Mouse (Mus musculus): Measurements from ENCODE around the gene Cry2. TPM values are rescaled to one million over a fixed set of nuclear protein-coding genes. Genes with fewer than 3 reads are reported as not detected.

Gene Cry2
- total RNA-seq, 2 experiments from 2014 or later = 124 to 136 TPM

DNA sequence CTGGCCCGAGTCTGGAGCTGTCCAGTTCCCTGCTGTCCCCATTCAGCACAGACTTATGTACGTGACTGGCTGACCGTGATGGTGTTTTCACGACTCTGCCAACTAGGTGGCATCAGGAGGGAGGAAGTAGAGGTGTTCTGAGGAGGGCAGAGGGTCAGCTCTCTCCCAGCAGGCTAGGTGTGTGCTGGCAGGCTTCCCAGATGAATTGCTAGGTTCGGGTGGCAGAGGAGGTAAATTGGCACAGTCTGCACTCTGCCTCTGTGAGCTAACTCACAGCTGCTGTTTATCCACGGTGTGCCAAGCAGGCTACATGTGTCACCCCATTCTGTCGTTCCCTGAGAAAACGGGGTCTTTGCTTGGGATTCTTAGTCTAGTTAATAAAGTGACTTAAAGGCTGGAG is 12.8 kb upstream of the Cry2 start:
- no peak for DNase-seq (ENCODE audit: low spot score in 2 of 2)

GRCm38 (mm10) chr2:92445890-92446289 is 12.0 kb upstream of the Cry2 start:
- DNase-seq (ENCODE audit: low spot score in 2 of 2) = no peak

- DNase-seq (ENCODE audit: low spot score in 2 of 2) = no peak
Observed at GRCm38 (mm10) chr2:92444376-92444775, 10.5 kb upstream of the Cry2 start.

DNA sequence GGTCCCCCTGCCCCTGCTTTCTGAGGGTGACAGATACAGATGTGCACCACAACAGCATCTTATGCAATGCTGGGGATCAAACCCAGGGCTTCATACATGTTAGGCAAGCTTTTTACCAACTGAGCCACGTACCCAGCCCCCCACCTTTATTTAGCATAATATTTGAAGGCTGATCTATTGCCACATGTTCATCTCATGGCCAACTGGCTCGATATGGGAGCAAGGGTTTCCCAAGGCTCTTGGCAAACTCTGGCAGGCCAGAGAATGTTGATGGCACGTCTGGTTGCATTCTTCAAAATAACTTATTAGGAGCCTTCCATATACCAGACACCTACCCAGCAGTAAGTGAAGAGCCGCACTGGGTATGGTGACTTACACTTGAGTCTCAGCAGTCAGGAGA is 9.5 kb upstream of the Cry2 start:
- no peak for DNase-seq (ENCODE audit: low spot score in 2 of 2)

DNA sequence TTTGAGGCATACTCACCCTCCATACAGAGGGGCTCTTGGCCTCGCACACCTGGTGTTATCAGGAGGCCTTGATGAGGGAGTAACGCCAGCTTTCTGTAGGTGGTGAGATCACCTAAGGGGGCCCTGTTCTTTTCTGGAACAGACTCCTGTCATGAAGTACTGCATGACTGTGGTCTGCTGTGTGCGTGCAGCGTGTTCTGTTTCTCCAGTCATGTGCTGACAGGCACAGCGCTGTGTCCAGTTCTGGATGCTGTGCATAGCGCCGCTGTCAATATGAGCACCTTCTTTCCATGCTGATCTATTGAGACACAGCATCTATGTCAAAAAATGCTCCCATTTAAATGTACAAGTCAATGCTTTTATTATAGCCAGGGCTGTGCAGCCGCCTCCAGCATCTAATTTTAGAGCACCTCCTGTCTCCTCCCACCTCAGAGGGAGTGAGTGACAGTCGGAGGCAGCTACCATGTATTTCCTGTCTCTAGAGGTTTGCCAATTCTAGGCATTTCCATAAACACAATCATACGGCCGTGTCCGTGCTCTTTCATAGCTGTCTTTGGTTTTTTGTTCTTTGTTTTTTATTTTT is 8.7 kb upstream of the Cry2 start:
- peak in 1 of 2 experiments; percentile 63 for DNase-seq (ENCODE audit: low spot score in 2 of 2)

DNA sequence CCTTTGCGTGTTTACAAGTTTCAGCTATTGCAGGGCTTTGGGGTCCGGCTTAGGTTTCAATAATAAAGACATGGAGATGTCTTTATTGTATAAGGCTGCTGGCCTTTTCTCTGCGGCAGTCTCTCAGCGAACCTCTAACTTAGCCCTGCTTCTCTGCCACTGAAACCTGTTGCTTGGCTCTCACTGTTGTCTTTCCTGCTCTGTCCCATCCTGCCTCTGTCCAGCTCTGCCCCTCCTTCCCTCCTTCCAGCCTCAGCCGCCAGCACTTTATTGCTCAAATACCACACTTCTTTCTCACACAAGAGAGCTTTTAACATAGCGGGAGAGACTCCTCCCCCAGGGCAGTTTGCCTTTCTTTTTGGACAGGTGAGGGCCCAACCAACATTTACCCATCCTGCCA is 6.6 kb upstream of the Cry2 start:
- DNase-seq (ENCODE audit: low spot score in 2 of 2) = no peak

DNA sequence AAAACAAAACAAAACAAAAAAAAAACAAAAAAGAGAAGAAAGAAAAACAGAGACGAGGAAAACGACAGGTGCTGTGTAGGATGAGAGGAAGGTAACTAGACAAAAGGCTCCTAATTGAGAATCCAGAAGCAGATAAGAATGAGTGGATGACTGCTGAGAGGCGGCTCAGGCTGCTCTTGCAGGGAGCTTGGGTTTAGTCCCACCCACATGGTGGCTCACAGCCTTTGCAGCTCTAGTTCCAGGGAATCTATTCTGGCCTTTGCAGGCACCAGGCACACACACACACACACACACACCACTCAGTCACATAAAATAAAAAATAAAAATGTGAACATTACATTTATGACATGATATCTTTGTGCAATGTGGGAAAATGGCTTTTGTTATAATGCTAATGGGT is 4.7 kb upstream of the Cry2 start:
- no peak for DNase-seq (ENCODE audit: low spot score in 2 of 2)

- DNase-seq (ENCODE audit: low spot score in 2 of 2) = peak; percentile 80 to 88
Observed at GRCm38 (mm10) chr2:92437875-92438274, 4.0 kb upstream of the Cry2 start.

DNA sequence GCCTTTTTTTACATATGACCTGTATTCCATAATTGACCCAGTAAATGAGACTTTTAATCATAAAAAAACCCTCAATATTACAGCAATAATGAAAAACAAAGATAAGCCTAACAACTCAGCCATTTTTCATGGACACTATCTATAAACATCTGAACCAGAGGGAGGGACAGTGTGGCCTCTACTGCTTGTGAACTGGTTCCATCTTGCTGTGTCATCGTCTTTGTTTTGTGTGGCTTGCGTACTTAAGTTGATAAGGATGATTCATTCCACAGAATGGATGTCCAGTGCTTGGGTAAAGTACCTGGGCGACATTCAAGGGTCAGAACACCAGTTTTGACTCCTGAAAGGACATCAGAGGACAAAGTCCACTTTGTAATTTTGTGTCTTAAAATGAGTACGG is 3.5 kb upstream of the Cry2 start:
- no peak for DNase-seq (ENCODE audit: low spot score in 2 of 2)

GRCm38 (mm10) chr2:92435023-92435422 is 1.2 kb upstream of the Cry2 start:
- DNase-seq (ENCODE audit: low spot score in 2 of 2) = no peak

- no peak for DNase-seq (ENCODE audit: low spot score in 2 of 2)
Observed at GRCm38 (mm10) chr2:92434375-92434745, 517 bp upstream of the Cry2 start.

- DNase-seq (ENCODE audit: low spot score in 2 of 2) = no peak
Observed at GRCm38 (mm10) chr2:92432299-92433295, 1.2 kb downstream of the Cry2 start.

DNA sequence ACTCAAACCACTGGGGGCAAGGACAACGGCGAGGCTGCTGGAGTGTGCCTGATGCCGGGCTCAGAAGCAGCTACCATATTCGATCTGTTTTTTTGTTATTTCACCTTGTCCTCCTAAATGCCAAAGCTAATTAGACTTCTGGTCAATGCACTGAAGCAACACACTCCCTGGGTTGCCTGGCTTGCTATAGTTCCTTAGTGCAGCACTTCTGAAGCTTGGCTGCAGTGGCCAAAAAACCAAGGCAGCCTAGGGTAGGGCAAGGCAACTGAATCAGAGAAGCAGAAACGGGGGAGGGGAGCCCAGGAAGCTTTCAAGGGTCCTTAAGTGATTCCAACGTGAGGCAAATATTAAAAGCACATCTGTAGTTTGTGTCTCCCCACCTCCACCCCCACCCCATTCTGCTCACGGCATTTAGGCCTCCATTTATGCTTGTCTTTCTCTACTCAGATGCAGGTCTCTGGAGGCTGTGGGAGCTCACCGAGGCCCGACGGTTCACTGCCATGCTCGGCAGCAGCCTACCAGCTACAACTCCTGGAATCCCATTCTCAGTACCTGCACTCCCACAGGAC is 2.1 kb downstream of the Cry2 start:
- no peak for DNase-seq (ENCODE audit: low spot score in 2 of 2)

DNA sequence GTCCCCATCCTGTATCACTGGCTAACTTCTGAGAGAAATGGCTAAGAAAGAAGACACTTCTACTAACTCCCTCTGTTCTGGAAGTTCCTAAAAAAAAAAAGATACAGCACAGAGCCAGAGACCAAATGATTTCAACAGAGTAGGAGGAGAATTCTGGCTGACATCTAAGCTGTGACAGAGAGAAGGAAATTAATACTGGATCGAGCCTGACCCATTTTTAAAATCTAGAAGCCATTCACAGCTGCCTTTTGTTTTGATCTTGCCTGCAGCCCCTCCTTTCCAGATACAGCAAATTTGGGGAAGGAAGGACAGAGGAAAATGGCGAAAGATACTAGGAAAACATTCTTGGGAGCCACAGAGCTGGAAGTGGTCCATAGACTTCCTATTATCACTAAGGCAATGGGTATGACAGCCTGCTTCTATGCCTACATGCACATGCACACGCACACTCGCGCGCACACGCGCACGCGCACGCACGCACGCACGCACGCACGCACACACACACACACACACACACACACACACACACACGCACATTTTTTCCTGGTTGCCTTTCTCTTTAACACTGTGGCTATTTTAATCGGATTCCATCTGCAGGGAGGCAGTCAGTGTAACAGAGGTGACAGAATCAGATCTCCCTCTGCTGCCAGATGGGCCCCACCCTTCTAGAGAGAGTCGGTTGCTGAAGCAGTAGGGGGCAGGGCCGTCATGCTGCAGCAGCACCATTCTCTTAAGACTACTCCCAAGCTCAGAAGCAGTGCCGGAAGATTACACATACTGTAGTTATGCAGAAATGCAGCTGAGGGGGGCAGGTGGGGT is 2.9 kb downstream of the Cry2 start:
- peak; percentile 63 to 73 for DNase-seq (ENCODE audit: low spot score in 2 of 2)

- no peak for DNase-seq (ENCODE audit: low spot score in 2 of 2)
Observed at GRCm38 (mm10) chr2:92430089-92430488, 3.8 kb downstream of the Cry2 start.

GRCm38 (mm10) chr2:92427882-92428281 is 6.0 kb downstream of the Cry2 start:
- peak; percentile 76 to 84 for DNase-seq (ENCODE audit: low spot score in 2 of 2)

- no peak for DNase-seq (ENCODE audit: low spot score in 2 of 2)
Observed at GRCm38 (mm10) chr2:92426426-92426825, 7.4 kb downstream of the Cry2 start.

GRCm38 (mm10) chr2:92425366-92425765 is 8.5 kb downstream of the Cry2 start:
- no peak for DNase-seq (ENCODE audit: low spot score in 2 of 2)

DNA sequence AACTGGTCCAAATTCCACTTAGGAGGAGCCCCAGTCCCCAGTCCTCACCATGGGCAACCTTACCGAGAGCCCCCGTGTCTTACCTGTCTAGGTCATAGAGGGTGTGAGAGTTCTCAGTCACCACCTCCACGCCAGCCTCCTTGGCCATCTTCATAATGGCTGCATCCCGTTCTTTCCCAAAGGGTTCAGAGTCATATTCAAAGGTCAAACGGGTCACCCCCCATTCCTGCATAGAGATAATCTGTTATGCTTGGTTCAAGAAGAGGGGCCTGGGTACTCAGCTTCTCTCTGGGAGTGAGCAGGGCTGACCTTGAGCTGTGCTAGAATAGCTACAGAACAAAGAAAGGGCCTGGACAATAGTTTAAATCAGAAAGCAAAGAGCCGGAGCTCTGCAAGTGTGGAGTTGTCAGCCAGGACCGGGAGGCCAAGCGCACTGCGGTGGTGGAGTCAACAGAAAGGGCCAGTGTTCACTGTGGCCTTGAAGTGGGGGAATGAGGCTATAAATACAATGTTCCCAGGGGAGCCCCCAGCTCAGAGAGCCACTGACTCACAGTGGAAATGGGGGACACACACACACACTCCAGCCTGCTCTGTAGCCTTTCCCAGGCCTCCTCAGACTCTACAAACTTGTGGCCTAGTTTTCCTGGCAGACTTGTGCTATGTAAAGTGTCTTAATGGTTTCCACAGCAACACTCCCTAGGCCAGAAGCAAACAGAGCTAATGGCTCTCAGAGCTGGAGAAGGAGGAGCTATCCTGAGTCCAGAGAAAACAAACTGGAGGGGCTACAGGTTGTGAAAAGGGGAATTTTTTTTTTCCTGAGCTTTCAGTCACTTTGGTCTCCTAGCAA is 9.2 kb downstream of the Cry2 start:
- no peak for DNase-seq (ENCODE audit: low spot score in 2 of 2)

GRCm38 (mm10) chr2:92423702-92424461 is 10.0 kb downstream of the Cry2 start:
- DNase-seq (ENCODE audit: low spot score in 2 of 2) = peak; percentile 80 to 83
